Mouse (Mus musculus) limb, embryonic 14.5 days (tissue): ENCODE measurements around the gene Fgfr2. TPM values are rescaled to one million over a fixed set of nuclear protein-coding genes. Genes with fewer than 3 reads are reported as not detected.

Source experiments
- ATAC-seq: fragments of 200-750 bp; cut with Nextera tagmentation; 2 replicates; pipeline ENCODE4 v1.8.0; 2017; ENCODE audit warnings: low read depth, moderate number of reproducible peaks, moderate TSS enrichment; ENCODE audit not compliant: low FRiP score
- DNase-seq: peaks from one replicate; pipeline ENCODE4 v3.0.0-alpha.2; 2015; ENCODE audit warnings: low spot score
- H3K27ac ChIP-seq: fragments of 300-500 bp; sonication (generic); replicated peaks from 2 replicates; pipeline ENCODE4 v1.5.1; 2014; ENCODE audit warnings: low read depth, mild to moderate bottlenecking, low read length, moderate library complexity, mixed read lengths
- H3K27me3 ChIP-seq: fragments of 300-500 bp; sonication (generic); 2 replicates; pipeline ENCODE4 v1.6.1; 2014; ENCODE audit warnings: low read length, mixed read lengths; ENCODE audit not compliant: control insufficient read depth, insufficient read depth
- H3K36me3 ChIP-seq: fragments of 300-500 bp; sonication (generic); 2 replicates; pipeline ENCODE4 v1.6.1; 2014; ENCODE audit warnings: mild to moderate bottlenecking, low read length, moderate library complexity, mixed read lengths; ENCODE audit not compliant: control insufficient read depth, insufficient read depth
- H3K4me1 ChIP-seq: fragments of 300-500 bp; sonication (generic); 2 replicates; pipeline ENCODE4 v1.6.1; 2014; ENCODE audit warnings: antibody characterized with exemption, low read length, mixed read lengths; ENCODE audit not compliant: control insufficient read depth, insufficient read depth
- H3K4me2 ChIP-seq: fragments of 300-500 bp; sonication (generic); replicated peaks from 2 replicates; pipeline ENCODE4 v1.6.1; 2014; ENCODE audit warnings: low read depth, mild to moderate bottlenecking, low read length, moderate library complexity; ENCODE audit not compliant: severe bottlenecking
- H3K4me3 ChIP-seq: fragments of 300-500 bp; sonication (generic); replicated peaks from 2 replicates; pipeline ENCODE4 v1.5.1; 2014; ENCODE audit warnings: low read length
- H3K9ac ChIP-seq: fragments of 300-500 bp; sonication (generic); 2 replicates; pipeline ENCODE4 v1.6.1; 2014; ENCODE audit warnings: mild to moderate bottlenecking, low read depth, low read length, moderate library complexity; ENCODE audit not compliant: severe bottlenecking
- H3K9me3 ChIP-seq: fragments of 300-500 bp; sonication (generic); 2 replicates; pipeline ENCODE4 v1.6.1; 2016; ENCODE audit warnings: low read length; ENCODE audit not compliant: control insufficient read depth
- POLR2A ChIP-seq: fragments of 200-500 bp; IDR thresholded peaks from 2 replicates; pipeline ENCODE4 v1.8.0; 2012; ENCODE audit warnings: inconsistent platforms, mild to moderate bottlenecking, moderate library complexity, borderline replicate concordance; ENCODE audit not compliant: insufficient read depth, insufficient read length; ENCODE audit errors: extremely low read depth
- WGBS: fragments of 180-500 bp; shearing (Covaris S2); extraction: QIAGEN DNeasy Blood & Tissue Kit; methylation state at CpG from one replicate; pipeline ENCODE4 v1.1.7; 2014; 5-methylcytosine and 5-hydroxymethylcytosine counted together
- polyA plus RNA-seq, 2 experiments: library from polyadenylated mRNA; depleted of rRNA in 1 of 2; stranded (reverse) in 1 of 2; unstranded in 1 of 2; fragments of >200 nt; fragmentation: Nextera tagmentation in 1 of 2; extraction: Ambion mirVana in 1 of 2; gene quantifications; 2 replicates each; pipeline versions ENCODE4 v1.2.1 to v1.2.3; 2012 to 2014

Gene Fgfr2
- polyA plus RNA-seq, 2 experiments, result 131 to 133 TPM

GRCm38 (mm10) chr7:131303340-131303739 lies 1819.8 kb downstream of the Fgfr2 start:
- H3K9ac ChIP-seq, result no peak overlapping the region
- no peak overlapping the region for H3K4me2 ChIP-seq
- H3K9me3 ChIP-seq, result no peaks in the 10 kb centered on the region
- no peak overlapping the region for H3K4me3 ChIP-seq
- H3K36me3 ChIP-seq, result no peaks in the 10 kb centered on the region
- no peak for ATAC-seq
- H3K4me1 ChIP-seq, result no peaks in the 10 kb centered on the region
- no peak for DNase-seq
- no peak overlapping the region for H3K27ac ChIP-seq
- no peaks in the 10 kb centered on the region for H3K27me3 ChIP-seq
- no peak for TF ChIP-seq POLR2A
- WGBS, result 69% methylated on average over 8 of the region's 8 CpGs

- H3K27me3 ChIP-seq, result no peaks in the 10 kb centered on the region
- no peaks in the 10 kb centered on the region for H3K36me3 ChIP-seq
- ATAC-seq, result no peak
- no peak for TF ChIP-seq POLR2A
- no peak overlapping the region for H3K4me2 ChIP-seq
- H3K27ac ChIP-seq, result no peak overlapping the region
- H3K9ac ChIP-seq, result no peak overlapping the region
- no peaks in the 10 kb centered on the region for H3K4me1 ChIP-seq
- no peak for DNase-seq
- H3K9me3 ChIP-seq, result no peaks in the 10 kb centered on the region
- H3K4me3 ChIP-seq, result no peak overlapping the region
- WGBS, result 76% methylated on average over 8 of the region's 8 CpGs
Measured at GRCm38 (mm10) chr7:131297151-131297550, 1826.0 kb downstream of the Fgfr2 start.

- ATAC-seq (no peak), DNase-seq (no peak)
- Histone ChIP-seq H3K27me3 (no peaks in the 10 kb centered on the region), H3K27ac (no peak overlapping the region), H3K4me1 (no peaks in the 10 kb centered on the region), H3K9ac (no peak overlapping the region), H3K9me3 (no peaks in the 10 kb centered on the region), H3K4me3 (no peak overlapping the region), H3K36me3 (no peaks in the 10 kb centered on the region), H3K4me2 (no peak overlapping the region)
- no peak for TF ChIP-seq POLR2A
- WGBS, result 77% methylated on average over 4 of the region's 4 CpGs
Measured at GRCm38 (mm10) chr7:131265851-131266250, 1857.3 kb downstream of the Fgfr2 start.

GRCm38 (mm10) chr7:131264251-131264650 lies 1858.9 kb downstream of the Fgfr2 start:
- Histone ChIP-seq H3K9me3 (no peaks in the 10 kb centered on the region), H3K27me3 (no peaks in the 10 kb centered on the region), H3K4me2 (no peak overlapping the region), H3K36me3 (no peaks in the 10 kb centered on the region), H3K27ac (no peak overlapping the region), H3K4me3 (no peak overlapping the region), H3K9ac (no peak overlapping the region), H3K4me1 (no peaks in the 10 kb centered on the region)
- 87% methylated on average over 4 of the region's 4 CpGs for WGBS
- no peak for TF ChIP-seq POLR2A
- ATAC-seq (no peak), DNase-seq (no peak)

- Histone ChIP-seq H3K4me2 (no peak overlapping the region), H3K9me3 (no peaks in the 10 kb centered on the region), H3K4me1 (no peaks in the 10 kb centered on the region), H3K4me3 (no peak overlapping the region), H3K27me3 (no peaks in the 10 kb centered on the region), H3K36me3 (no peaks in the 10 kb centered on the region), H3K27ac (no peak overlapping the region), H3K9ac (no peak overlapping the region)
- DNase-seq (no peak), ATAC-seq (no peak)
- 60% methylated on average over 6 of the region's 6 CpGs for WGBS
- TF ChIP-seq POLR2A, result no peak
Measured at GRCm38 (mm10) chr7:131260946-131261345, 1862.2 kb downstream of the Fgfr2 start.

GRCm38 (mm10) chr7:131257309-131257708 lies 1865.8 kb downstream of the Fgfr2 start:
- 57% methylated on average over 1 of the region's 1 CpGs for WGBS

More at GRCm38 (mm10) chr7:131257309-131257708, 1865.8 kb downstream of the Fgfr2 start:
- H3K9ac ChIP-seq, result no peak overlapping the region
- no peak for TF ChIP-seq POLR2A
- H3K4me3 ChIP-seq, result no peak overlapping the region
- ATAC-seq, result no peak
- no peaks in the 10 kb centered on the region for H3K9me3 ChIP-seq
- H3K27me3 ChIP-seq, result no peaks in the 10 kb centered on the region
- no peaks in the 10 kb centered on the region for H3K4me1 ChIP-seq
- H3K27ac ChIP-seq, result no peak overlapping the region
- no peak overlapping the region for H3K4me2 ChIP-seq
- no peak for DNase-seq
- H3K36me3 ChIP-seq, result no peaks in the 10 kb centered on the region
